In genomic region chr17:12669363-12669679, GRCm38 (mm10) we compare ENCODE assay signal across 9 mouse cellular contexts. TPM values are rescaled to one million over a fixed set of nuclear protein-coding genes. Genes with fewer than 3 reads are reported as not detected.
DNase-seq lines count a peak whose midpoint lies in the region; ATAC-seq and TF ChIP-seq lines count a peak whose summit lies in the region.
"Had no signal": no experiment of that assay in that cellular context is flagged by ENCODE, and none has a peak within 500 bp of the region (broad histone marks: within the 10 kb centered on the region; RNA-seq: fewer than 3 reads in every experiment).

No protein-coding gene starts in this region.

- intact Hi-C loops in gastrocnemius, adult 2 months (cut with DNase I): no loop called here

- peak; percentile 59 for DNase-seq in gastrocnemius, adult 2 months
- DNase-seq in gastrocnemius, postnatal 25 days: no peak
- DNase-seq in urinary bladder, postnatal 36 days (ENCODE audit: low spot score in 2 of 2): no peak

- no peaks in the 10 kb centered on the region for H3K36me3 ChIP-seq in midbrain, embryonic 13.5 days
- H3K36me3 ChIP-seq in midbrain, embryonic 15.5 days (replicated peaks): no peaks in the 10 kb centered on the region
- no peaks in the 10 kb centered on the region for H3K36me3 ChIP-seq in limb, embryonic 12.5 days
- H3K36me3 ChIP-seq in stomach, embryonic 15.5 days: no peaks in the 10 kb centered on the region

- ATAC-seq in midbrain, embryonic 13.5 days: no peak
- no peak for ATAC-seq in midbrain, embryonic 15.5 days (replicated peaks)
- 0 out of 2 replicates have a peak, but pooled peaks have one; percentile 37 for ATAC-seq in limb, embryonic 12.5 days (ENCODE audit: insufficient number of reproducible peaks, insufficient read depth, low FRiP score, low TSS enrichment, low read depth)
- no peak for ATAC-seq in stomach, embryonic 15.5 days (ENCODE audit: insufficient read depth, low FRiP score, low read depth)
- ATAC-seq in erythroid progenitor cell, adult 5-6 weeks (replicated peaks; ENCODE audit: low FRiP score, poor library complexity, severe bottlenecking): no peak

- no peaks in the 10 kb centered on the region for H3K27me3 ChIP-seq in midbrain, embryonic 13.5 days
- no peaks in the 10 kb centered on the region for H3K27me3 ChIP-seq in midbrain, embryonic 15.5 days (replicated peaks)
- no peaks in the 10 kb centered on the region for H3K27me3 ChIP-seq in limb, embryonic 12.5 days
- no peaks in the 10 kb centered on the region for H3K27me3 ChIP-seq in stomach, embryonic 15.5 days (replicated peaks)

- H3K9me3 ChIP-seq in midbrain, embryonic 13.5 days: no peaks in the 10 kb centered on the region
- no peaks in the 10 kb centered on the region for H3K9me3 ChIP-seq in midbrain, embryonic 15.5 days
- no peaks in the 10 kb centered on the region for H3K9me3 ChIP-seq in limb, embryonic 12.5 days
- no peaks in the 10 kb centered on the region for H3K9me3 ChIP-seq in stomach, embryonic 15.5 days

- H3K4me2 ChIP-seq in midbrain, embryonic 13.5 days (replicated peaks): no peak overlapping the region
- H3K4me2 ChIP-seq in midbrain, embryonic 15.5 days: no peak overlapping the region
- H3K4me2 ChIP-seq in limb, embryonic 12.5 days: no peak overlapping the region
- H3K4me2 ChIP-seq in stomach, embryonic 15.5 days: no peak overlapping the region

- TF ChIP-seq CTCF in gastrocnemius, adult 2 months (IDR thresholded peaks at IDR 0.05): no peak

- H3K9ac ChIP-seq in midbrain, embryonic 13.5 days (replicated peaks): no peak overlapping the region
- no peak overlapping the region for H3K9ac ChIP-seq in midbrain, embryonic 15.5 days
- no peak overlapping the region for H3K9ac ChIP-seq in limb, embryonic 12.5 days (replicated peaks)
- H3K9ac ChIP-seq in stomach, embryonic 15.5 days: no peak overlapping the region

- H3K27ac ChIP-seq in gastrocnemius, adult 2 months: peak overlapping the region; percentile 39; the same call in 1 of the 2 replicates
- H3K27ac ChIP-seq in midbrain, embryonic 13.5 days: peak overlapping the region; percentile 19; the same call in 1 of the 2 replicates
- H3K27ac ChIP-seq in midbrain, embryonic 15.5 days: no peak overlapping the region
- peak overlapping the region; percentile 2; the same call in 1 of the 2 replicates for H3K27ac ChIP-seq in limb, embryonic 12.5 days
- peak overlapping the region; percentile 28; the same call in 1 of the 2 replicates for H3K27ac ChIP-seq in stomach, embryonic 15.5 days
- H3K27ac ChIP-seq: macrophage had no signal

- no peak overlapping the region for H3K4me3 ChIP-seq in gastrocnemius, adult 2 months
- no peak overlapping the region for H3K4me3 ChIP-seq in midbrain, embryonic 13.5 days (replicated peaks)
- no peak overlapping the region for H3K4me3 ChIP-seq in midbrain, embryonic 15.5 days
- no peak overlapping the region for H3K4me3 ChIP-seq in limb, embryonic 12.5 days (replicated peaks)
- H3K4me3 ChIP-seq in stomach, embryonic 15.5 days (replicated peaks): no peak overlapping the region

- H3K4me1 ChIP-seq in midbrain, embryonic 13.5 days (replicated peaks): no peaks in the 10 kb centered on the region
- no peaks in the 10 kb centered on the region for H3K4me1 ChIP-seq in midbrain, embryonic 15.5 days
- peaks cover 31% of the 10 kb centered on the region for H3K4me1 ChIP-seq in limb, embryonic 12.5 days (replicated peaks)
- H3K4me1 ChIP-seq in stomach, embryonic 15.5 days: peaks cover 5% of the 10 kb centered on the region; the same call in 1 of the 2 replicates

RNA-seq across cellular contexts. Expression of gene Slc22a1, which starts 6.3 kb away (rescaled TPM):
- total RNA-seq in gastrocnemius, adult 2 months (2021): under 1 TPM in 1 of 2 experiments, not detected in 1; 0.42 TPM
- total RNA-seq in gastrocnemius, postnatal 25 days (2021): not detected
- not detected in 2 replicates for polyA plus RNA-seq in midbrain, embryonic 13.5 days (2015; fragmentation: Nextera tagmentation; extraction: Ambion mirVana)
- polyA plus RNA-seq in midbrain, embryonic 15.5 days (2015; fragmentation: Nextera tagmentation; extraction: Ambion mirVana): not detected in 2 replicates
- polyA plus RNA-seq in limb, embryonic 12.5 days (2016; fragmentation: Nextera tagmentation; extraction: Ambion mirVana): not detected in 2 replicates
- polyA plus RNA-seq in stomach, embryonic 15.5 days (2015; fragmentation: Nextera tagmentation; extraction: Ambion mirVana): 0.17 and 1.1 TPM in 2 replicates
- not detected in 2 replicates for total RNA-seq in erythroid progenitor cell, adult 5-6 weeks (2015; ENCODE audit: low replicate concordance)
- total RNA-seq in erythroid progenitor cell, adult 5-6 weeks (2017; ENCODE audit: low replicate concordance): 0.26 TPM in 1 of 2 replicates, not detected in the other
- polyA plus RNA-seq: macrophage had no signal
